ENCODE assay signal across 30 mouse cellular contexts in genomic region chr8:109986384-109986783, GRCm38 (mm10). TPM values are rescaled to one million over a fixed set of nuclear protein-coding genes. Genes with fewer than 3 reads are reported as not detected.
DNase-seq lines count a peak whose midpoint lies in the region; ATAC-seq and TF ChIP-seq lines count a peak whose summit lies in the region.
"Had no signal": no experiment of that assay in that cellular context is flagged by ENCODE, and none has a peak within 500 bp of the region (broad histone marks: within the 10 kb centered on the region; RNA-seq: fewer than 3 reads in every experiment).

No protein-coding gene starts in this region.

- 57% methylated on average over 7 of the region's 7 CpGs for WGBS in kidney, adult 2 months
- WGBS in liver, postnatal 0 days (ENCODE audit: insufficient replicate concordance): 43% methylated on average over 7 of the region's 7 CpGs

- H3K4me2 ChIP-seq in liver, postnatal 0 days (ENCODE audit: low read depth, low read length): peak overlapping the region; percentile 34
- H3K4me2 ChIP-seq: embryonic facial prominence, embryonic 15.5 days; heart, embryonic 11.5 days; kidney, embryonic 15.5 days; limb, embryonic 15.5 days; lung, embryonic 15.5 days; neural tube, embryonic 12.5 days had no signal

- no peaks in the 10 kb centered on the region for H3K36me3 ChIP-seq in kidney, adult 2 months (ENCODE audit: control insufficient read depth, insufficient read depth, low read length)
- H3K36me3 ChIP-seq in liver, postnatal 0 days (replicated peaks; ENCODE audit: insufficient read depth, low read length): no peaks in the 10 kb centered on the region
- H3K36me3 ChIP-seq: embryonic facial prominence, embryonic 15.5 days; hindbrain, embryonic 10.5 days; kidney, embryonic 15.5 days; limb, embryonic 15.5 days; lung, embryonic 15.5 days; neural tube, embryonic 12.5 days had no signal

- no peak overlapping the region for H3K9ac ChIP-seq in liver, postnatal 0 days (replicated peaks)
- H3K9ac ChIP-seq: embryonic facial prominence, embryonic 15.5 days; kidney, embryonic 15.5 days; limb, embryonic 15.5 days; lung, embryonic 15.5 days; neural tube, embryonic 12.5 days had no signal

- no peaks in the 10 kb centered on the region for H3K9me3 ChIP-seq in liver, postnatal 0 days (ENCODE audit: low read length)
- H3K9me3 ChIP-seq: embryonic facial prominence, embryonic 15.5 days; hindbrain, embryonic 10.5 days; kidney, embryonic 15.5 days; limb, embryonic 15.5 days; lung, embryonic 15.5 days; megakaryocyte, embryonic 14.5 days; neural tube, embryonic 12.5 days had no signal

- no peak overlapping the region for H3K4me3 ChIP-seq in kidney, adult 2 months (ENCODE audit: insufficient read depth, low read depth, low read length)
- no peak overlapping the region for H3K4me3 ChIP-seq in liver, postnatal 0 days (ENCODE audit: low read depth, low read length)
- H3K4me3 ChIP-seq: embryonic facial prominence, embryonic 15.5 days; hindbrain, embryonic 10.5 days; kidney, embryonic 15.5 days; left cerebral cortex, adult 2 months; limb, embryonic 15.5 days; lung, embryonic 15.5 days; megakaryocyte, embryonic 14.5 days; neural tube, embryonic 12.5 days had no signal

- TF ChIP-seq EP300 in liver, postnatal 0 days (IDR thresholded peaks at IDR 0.05; ENCODE audit: low read depth): peak; percentile 82

- TF ChIP-seq POLR2A in kidney, adult 2 months (IDR thresholded peaks at IDR 0.05; ENCODE audit: low read depth, low read length): no peak

- H3K27me3 ChIP-seq in kidney, adult 2 months (replicated peaks; ENCODE audit: control insufficient read depth, insufficient read depth, low read length): no peaks in the 10 kb centered on the region
- no peaks in the 10 kb centered on the region for H3K27me3 ChIP-seq in liver, postnatal 0 days (ENCODE audit: insufficient read depth, low read length)
- H3K27me3 ChIP-seq: embryonic facial prominence, embryonic 15.5 days; limb, embryonic 15.5 days; lung, embryonic 15.5 days; neural tube, embryonic 12.5 days had no signal

- no peaks in the 10 kb centered on the region for H3K4me1 ChIP-seq in kidney, adult 2 months (ENCODE audit: control insufficient read depth, insufficient read depth, low read length)
- H3K4me1 ChIP-seq in liver, postnatal 0 days (ENCODE audit: insufficient read depth): peaks cover 12% of the 10 kb centered on the region
- H3K4me1 ChIP-seq: embryonic facial prominence, embryonic 15.5 days; kidney, embryonic 15.5 days; lung, embryonic 15.5 days; megakaryocyte, embryonic 14.5 days had no signal

- peak; percentile 91 for ATAC-seq in liver, postnatal 0 days
- ATAC-seq: CD4-positive, CD25-positive, alpha-beta regulatory T cell, adult 4 months; forebrain, embryonic 14.5 days; intestine, postnatal 0 days had no signal

- peak; percentile 31 for DNase-seq in adrenal gland, adult 8-10 months
- DNase-seq in adrenal gland, postnatal 14 days: no peak
- DNase-seq in kidney, adult 2 months: peak; percentile 3
- no peak for DNase-seq in kidney, postnatal 36 days
- peak; percentile 3 for DNase-seq in thymus, postnatal 0 days (ENCODE audit: low spot score)
- DNase-seq in thymus, postnatal 25 days: no peak
- DNase-seq in liver, postnatal 0 days: peak; percentile 77
- DNase-seq: cerebellum, adult 8-10 months; kidney, postnatal 4 days; lung, postnatal 36 days; midbrain, embryonic 14.5 days; retina, postnatal 1 day; right cerebral cortex, postnatal 25 days; spleen, adult 18-20 months had no signal

- no peak for TF ChIP-seq CTCF in kidney, adult 2 months (conservative IDR thresholded peaks at IDR 0.05; ENCODE audit: insufficient read depth, insufficient read length, low read depth, low read length)
- TF ChIP-seq CTCF in liver, postnatal 0 days (IDR thresholded peaks at IDR 0.05; ENCODE audit: low read depth): no peak

- H3K27ac ChIP-seq in kidney, adult 2 months (ENCODE audit: insufficient read depth, low read depth, low read length): no peak overlapping the region
- H3K27ac ChIP-seq in liver, postnatal 0 days (ENCODE audit: low read depth): peak overlapping the region; percentile 89
- H3K27ac ChIP-seq: embryonic facial prominence, embryonic 15.5 days; hindbrain, embryonic 10.5 days; kidney, embryonic 15.5 days; left cerebral cortex, adult 2 months; limb, embryonic 15.5 days; lung, embryonic 15.5 days; neural tube, embryonic 12.5 days had no signal

RNA-seq across cellular contexts. Expression of gene Tat, which starts 3.9 kb away (rescaled TPM):
- under 1 TPM; 0.10 to 0.58 (median 0.25) TPM for total RNA-seq in adrenal gland, adult 8-10 months (2022)
- 6.8 and 46.2 TPM in 2 replicates for total RNA-seq in adrenal gland, postnatal 14 days (2021)
- 0.04 TPM in 1 of 2 replicates, not detected in the other for polyA plus RNA-seq in kidney, adult 2 months (2012; rRNA removed)
- 0.12 TPM in 2 replicates for polyA plus RNA-seq in thymus, postnatal 0 days (2015; fragmentation: Nextera tagmentation; extraction: Ambion mirVana)
- polyA plus RNA-seq in liver, postnatal 0 days (2015; fragmentation: Nextera tagmentation; extraction: Ambion mirVana): 64.5 and 108 TPM in 2 replicates
- total RNA-seq: common myeloid progenitor, adult 5-6 weeks; granulocyte monocyte progenitor cell, adult 5-6 weeks; left cerebral cortex, adult 2 months; left cerebral cortex, postnatal 36 days had no signal
- polyA plus RNA-seq: CD4-positive, CD25-positive, alpha-beta regulatory T cell, adult 4 months; forebrain, embryonic 14.5 days; heart, embryonic 11.5 days; hindbrain, embryonic 10.5 days; kidney, embryonic 15.5 days; limb, embryonic 15.5 days; lung, embryonic 15.5 days; midbrain, embryonic 14.5 days; neural tube, embryonic 12.5 days had no signal

RNA-seq across cellular contexts. Expression of gene Marveld3, which starts 24.4 kb away (rescaled TPM):
- total RNA-seq in adrenal gland, adult 8-10 months (2022): under 1 TPM in 2 of 4 experiments, not detected in 2; 0.16 to 0.43 TPM
- total RNA-seq in adrenal gland, postnatal 14 days (2021): 0.15 and 0.53 TPM in 2 replicates
- polyA plus RNA-seq in kidney, adult 2 months (2012; rRNA removed): 10.7 and 10.8 TPM in 2 replicates
- 0.44 and 0.73 TPM in 2 replicates for polyA plus RNA-seq in thymus, postnatal 0 days (2015; fragmentation: Nextera tagmentation; extraction: Ambion mirVana)
- polyA plus RNA-seq in liver, postnatal 0 days (2015; fragmentation: Nextera tagmentation; extraction: Ambion mirVana): 0.58 and 0.69 TPM in 2 replicates
- total RNA-seq: common myeloid progenitor, adult 5-6 weeks; gastrocnemius, adult 8-10 months; granulocyte monocyte progenitor cell, adult 5-6 weeks had no signal
- polyA plus RNA-seq: CD4-positive, CD25-positive, alpha-beta regulatory T cell, adult 4 months; heart, embryonic 11.5 days had no signal

RNA-seq across cellular contexts. Expression of gene Chst4, which starts 53.2 kb away (rescaled TPM):
- total RNA-seq in adrenal gland, adult 8-10 months (2022): 1 to 10 TPM in 2 of 4 experiments, under 1 TPM in 2; 0.89 to 1.9 (median 1.4) TPM
- 2.1 and 3.9 TPM in 2 replicates for total RNA-seq in adrenal gland, postnatal 14 days (2021)
- polyA plus RNA-seq in kidney, adult 2 months (2012; rRNA removed): 0.34 and 0.59 TPM in 2 replicates
- not detected in 2 replicates for polyA plus RNA-seq in thymus, postnatal 0 days (2015; fragmentation: Nextera tagmentation; extraction: Ambion mirVana)
- polyA plus RNA-seq in liver, postnatal 0 days (2015; fragmentation: Nextera tagmentation; extraction: Ambion mirVana): 0.13 and 0.31 TPM in 2 replicates
- total RNA-seq: common myeloid progenitor, adult 5-6 weeks; gastrocnemius, adult 8-10 months; granulocyte monocyte progenitor cell, adult 5-6 weeks had no signal
- polyA plus RNA-seq: CD4-positive, CD25-positive, alpha-beta regulatory T cell, adult 4 months; embryonic facial prominence, embryonic 15.5 days; forebrain, embryonic 14.5 days; hindbrain, embryonic 10.5 days; limb, embryonic 15.5 days; midbrain, embryonic 14.5 days; neural tube, embryonic 12.5 days had no signal

Comparison
In these comparisons a context has a peak if more than half of its experiments do, and no peak if none do; other contexts are left out.
1. DNase-seq: peak in adrenal gland, adult 8-10 months (single experiment), kidney, adult 2 months (single experiment), thymus, postnatal 0 days (single experiment) and liver, postnatal 0 days (single experiment); none in adrenal gland, postnatal 14 days (single experiment), kidney, postnatal 36 days (0 of 2) and thymus, postnatal 25 days (single experiment).
2. RNA of gene Tat, which starts 3.9 kb away (polyA plus RNA-seq): 64.5 to 108 TPM in liver, postnatal 0 days; 0.12 TPM in thymus, postnatal 0 days and 0.04 TPM in kidney, adult 2 months; every median in the first group is over 10 times any median in the second.